Mouse (Mus musculus) liver, embryonic 14.5 days (tissue): ENCODE results near the gene Dao.

Source experiments
- CTCF ChIP-seq: IDR thresholded peaks from 2 replicates; pipeline ENCODE4 v1.5.1; 2016; ENCODE audit warnings: antibody characterized with exemption, low read depth, control low read depth
- EP300 ChIP-seq: IDR thresholded peaks from 2 replicates; pipeline ENCODE4 v1.6.1; 2016; ENCODE audit warnings: antibody characterized with exemption, low read depth

DNA sequence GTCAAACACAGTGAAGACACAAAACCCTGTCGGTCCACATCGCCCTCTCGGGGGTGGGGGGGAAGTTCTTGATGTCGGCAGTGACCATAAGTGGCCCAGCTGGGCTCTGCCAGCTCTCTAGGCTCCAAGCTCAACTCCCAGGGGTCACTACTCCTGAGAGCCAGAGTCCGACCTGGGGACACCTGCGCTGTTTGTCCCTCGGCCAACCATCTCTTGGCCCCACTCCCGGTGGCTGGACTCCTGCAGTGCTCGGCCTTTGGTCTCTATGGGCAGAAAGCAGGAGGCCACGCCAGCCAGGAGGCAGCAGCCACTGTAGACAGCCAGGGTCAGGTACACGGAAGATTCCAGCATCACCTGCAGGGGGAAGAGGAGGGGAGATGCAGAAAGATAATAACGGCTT, 24.6 kb downstream of the Dao start:
- TF ChIP-seq CTCF = no peak
- TF ChIP-seq EP300 = no peak
